Mouse (Mus musculus) stomach, embryonic 15.5 days (tissue): ENCODE measurements around the gene Cars2. TPM values are rescaled to one million over a fixed set of nuclear protein-coding genes. Genes with fewer than 3 reads are reported as not detected.
A peak's percentile ranks its signal among the peaks of the same experiment; 100 is the strongest.

Experiments
- ATAC-seq: fragments of 200-750 bp; cut with Nextera tagmentation; 2 replicates; pipeline ENCODE4 v1.8.0; 2017; ENCODE audit warnings: low read depth, moderate number of reproducible peaks, moderate TSS enrichment; ENCODE audit not compliant: insufficient read depth, low FRiP score
- H3K27ac ChIP-seq: fragments of 300-500 bp; sonication (generic); 2 replicates; pipeline ENCODE4 v1.5.1; 2015; ENCODE audit warnings: mild to moderate bottlenecking, inconsistent platforms
- H3K27me3 ChIP-seq: fragments of 300-500 bp; sonication (generic); replicated peaks from 2 replicates; pipeline ENCODE4 v1.6.1; 2015; ENCODE audit warnings: inconsistent platforms
- H3K36me3 ChIP-seq: fragments of 300-500 bp; sonication (generic); 2 replicates; pipeline ENCODE4 v1.6.1; 2015; ENCODE audit warnings: inconsistent platforms
- H3K4me1 ChIP-seq: fragments of 300-500 bp; sonication (generic); 2 replicates; pipeline ENCODE4 v1.6.1; 2015; ENCODE audit warnings: inconsistent platforms
- H3K4me2 ChIP-seq: fragments of 300-500 bp; sonication (generic); 2 replicates; pipeline ENCODE4 v1.6.1; 2015; ENCODE audit warnings: mild to moderate bottlenecking, inconsistent platforms
- H3K4me3 ChIP-seq: fragments of 300-500 bp; sonication (generic); replicated peaks from 2 replicates; pipeline ENCODE4 v1.5.1; 2015; ENCODE audit warnings: inconsistent platforms
- H3K9ac ChIP-seq: fragments of 300-500 bp; sonication (generic); 2 replicates; pipeline ENCODE4 v1.6.1; 2015; ENCODE audit warnings: inconsistent platforms
- H3K9me3 ChIP-seq: fragments of 300-500 bp; sonication (generic); 2 replicates; pipeline ENCODE4 v1.6.1; 2016; ENCODE audit warnings: inconsistent platforms
- WGBS: fragments of 180-500 bp; shearing (Covaris S2); methylation state at CpG from one replicate; pipeline ENCODE4 v1.1.7; 2015; 5-methylcytosine and 5-hydroxymethylcytosine counted together
- polyA plus RNA-seq: library from polyadenylated mRNA; unstranded; fragments of >200 nt; fragmentation: Nextera tagmentation; extraction: Ambion mirVana; gene quantifications from 2 replicates; pipeline ENCODE4 v1.2.1, GENCODE M21; 2015

Gene Cars2
- 27.4 and 29.2 TPM in 2 replicates for polyA plus RNA-seq

DNA sequence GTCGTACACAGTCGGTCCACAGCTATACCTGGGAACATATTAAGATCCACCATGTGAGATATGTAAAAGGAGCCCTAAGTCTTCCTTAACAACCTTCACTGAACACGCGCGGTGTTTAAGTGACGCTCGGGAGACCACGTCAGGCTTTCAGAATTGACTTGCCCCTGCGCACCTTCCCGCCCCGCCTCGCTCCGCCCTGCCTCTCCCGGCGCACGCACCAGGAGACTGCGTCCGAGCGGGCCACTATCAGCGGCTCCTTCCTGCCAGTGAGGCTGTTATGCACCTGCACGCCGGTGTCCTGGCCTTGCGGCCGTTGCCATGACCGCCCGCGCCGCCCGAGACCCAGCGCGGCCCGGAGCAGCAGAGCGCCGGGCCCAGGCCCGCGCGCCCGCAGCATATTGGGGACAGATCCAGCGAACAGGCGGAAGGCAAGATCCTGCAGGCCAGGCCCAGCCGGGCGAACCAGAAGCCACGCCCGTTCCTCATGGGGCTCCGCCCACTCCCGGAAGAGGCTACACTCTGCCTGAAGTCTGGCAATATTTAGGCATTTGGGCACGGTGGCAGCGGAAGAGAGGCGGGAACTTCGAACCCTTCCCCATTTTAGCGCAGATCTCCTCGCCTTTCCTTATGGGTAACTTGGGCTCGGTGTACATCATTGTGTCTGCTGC, at the start of gene Cars2:
TSS of gene Cars2 (minus strand) at position 503 of the 668 bp plus-strand sequence.
- peaks cover 15% of the 10 kb centered on the region for H3K4me1 ChIP-seq
- H3K4me2 ChIP-seq = peak within 1 kb of the TSS; percentile 88
- no peaks in the 10 kb centered on the region for H3K9me3 ChIP-seq
- H3K36me3 ChIP-seq = no peaks in the 10 kb centered on the region
- ATAC-seq = peak; percentile 82
- H3K27me3 ChIP-seq = no peaks in the 10 kb centered on the region
- under 1% methylated on average over 53 of the region's 53 CpGs for WGBS
- peak within 1 kb of the TSS; percentile 94 for H3K27ac ChIP-seq
- peak within 1 kb of the TSS; percentile 92 for H3K4me3 ChIP-seq
- H3K9ac ChIP-seq = peak within 1 kb of the TSS; percentile 97

DNA sequence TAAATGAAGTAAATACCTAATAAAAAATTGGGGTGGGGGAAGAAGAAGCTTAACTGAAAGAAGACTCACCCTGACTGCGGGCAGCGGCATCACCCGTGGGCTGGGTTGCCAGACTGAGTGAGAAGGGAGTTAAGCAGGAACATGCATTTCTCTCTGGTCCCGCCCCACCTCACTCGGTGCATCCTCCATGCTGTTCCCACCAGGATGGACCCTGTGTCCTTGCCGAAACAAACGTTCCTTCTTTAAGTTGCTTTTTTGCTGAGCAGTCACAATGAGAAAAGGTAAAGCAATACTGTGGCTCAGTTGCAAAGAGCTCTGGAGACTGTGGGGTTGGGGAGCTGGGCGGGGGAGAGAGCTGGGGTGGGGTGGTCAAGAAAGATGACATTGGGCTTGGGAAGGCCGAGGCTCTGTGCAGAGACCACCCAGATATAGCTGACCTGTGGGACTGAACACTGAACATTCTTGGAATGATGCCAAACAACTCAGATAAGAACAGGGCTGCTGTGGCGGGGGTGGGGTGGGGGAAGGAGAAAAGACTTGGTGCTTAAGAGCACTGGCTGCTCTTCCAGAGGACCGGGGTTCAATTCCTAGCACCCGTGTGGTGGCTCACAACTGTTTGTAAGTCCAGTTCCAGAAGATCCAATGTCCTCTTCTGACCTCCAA, 42.8 kb upstream of the Cars2 start:
- no peak overlapping the region for H3K9ac ChIP-seq
- whole genome bisulfite sequencing = 60% methylated on average over 12 of the region's 12 CpGs
- no peak for ATAC-seq

DNA sequence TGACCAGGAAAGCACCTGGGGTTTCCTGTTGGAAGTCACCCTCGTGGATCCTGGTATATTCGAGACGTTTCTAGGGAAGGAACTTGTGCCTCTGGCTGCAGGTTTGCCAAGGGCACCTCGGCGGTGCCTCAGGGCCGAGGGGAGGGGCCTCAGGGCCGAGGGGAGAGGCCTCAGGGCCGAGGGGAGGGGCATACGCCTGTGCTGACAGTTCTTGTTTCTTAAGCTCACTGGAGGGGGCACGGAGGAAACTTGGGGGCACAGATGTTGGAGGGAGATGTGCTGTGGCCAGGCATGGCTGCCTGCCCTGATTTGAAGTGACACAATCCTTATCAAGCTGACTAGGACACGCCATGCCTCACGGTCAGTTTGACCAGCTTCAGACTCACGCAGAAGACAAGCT, 41.7 kb upstream of the Cars2 start:
- H3K27ac ChIP-seq = no peak overlapping the region
- ATAC-seq = no peak
- 40% methylated on average over 13 of the region's 13 CpGs for WGBS

More for the DNA sequence above, 42.8 kb upstream of the Cars2 start:
- H3K4me2 ChIP-seq = no peak overlapping the region
- H3K36me3 ChIP-seq = no peaks in the 10 kb centered on the region
- no peaks in the 10 kb centered on the region for H3K27me3 ChIP-seq
- no peak overlapping the region for H3K27ac ChIP-seq
- peaks cover 3% of the 10 kb centered on the region; the same call in 1 of the 2 replicates for H3K4me1 ChIP-seq
- H3K9me3 ChIP-seq = no peaks in the 10 kb centered on the region
- no peak overlapping the region for H3K4me3 ChIP-seq

GRCm38 (mm10) chr8:11591837-11592236, 41.3 kb upstream of the Cars2 start:
- 82% methylated on average over 4 of the region's 4 CpGs for WGBS
- H3K4me3 ChIP-seq = no peak overlapping the region

More for the DNA sequence above, 41.7 kb upstream of the Cars2 start:
- Histone ChIP-seq H3K4me2 (no peak overlapping the region), H3K4me3 (no peak overlapping the region), H3K4me1 (peaks cover 3% of the 10 kb centered on the region; the same call in 1 of the 2 replicates), H3K9me3 (no peaks in the 10 kb centered on the region), H3K27me3 (no peaks in the 10 kb centered on the region), H3K36me3 (no peaks in the 10 kb centered on the region), H3K9ac (no peak overlapping the region)

GRCm38 (mm10) chr8:11586374-11586745, 35.8 kb upstream of the Cars2 start:
- WGBS = 28% methylated on average over 2 of the region's 2 CpGs
- H3K9me3 ChIP-seq = no peaks in the 10 kb centered on the region
- no peak for ATAC-seq

More at GRCm38 (mm10) chr8:11591837-11592236, 41.3 kb upstream of the Cars2 start:
- Histone ChIP-seq H3K4me1 (peaks cover 3% of the 10 kb centered on the region; the same call in 1 of the 2 replicates), H3K9me3 (no peaks in the 10 kb centered on the region), H3K27me3 (no peaks in the 10 kb centered on the region), H3K9ac (no peak overlapping the region), H3K36me3 (no peaks in the 10 kb centered on the region), H3K27ac (no peak overlapping the region), H3K4me2 (no peak overlapping the region)
- ATAC-seq = no peak

GRCm38 (mm10) chr8:11585513-11586373, 35.2 kb upstream of the Cars2 start:
- Histone ChIP-seq H3K9ac (no peak overlapping the region), H3K4me3 (no peak overlapping the region), H3K4me1 (0 out of 2 replicates have a peak, but pooled peaks cover 5% of the 10 kb centered on the region), H3K27ac (peak overlapping the region; percentile 60), H3K36me3 (no peaks in the 10 kb centered on the region), H3K9me3 (no peaks in the 10 kb centered on the region), H3K27me3 (no peaks in the 10 kb centered on the region), H3K4me2 (peak overlapping the region; percentile 26; the same call in 1 of the 2 replicates)
- ATAC-seq = peak; percentile 60
- WGBS = 61% methylated on average over 21 of the region's 21 CpGs

More at GRCm38 (mm10) chr8:11586374-11586745, 35.8 kb upstream of the Cars2 start:
- Histone ChIP-seq H3K9ac (no peak overlapping the region), H3K4me1 (0 out of 2 replicates have a peak, but pooled peaks cover 5% of the 10 kb centered on the region), H3K4me3 (no peak overlapping the region), H3K36me3 (no peaks in the 10 kb centered on the region), H3K27me3 (no peaks in the 10 kb centered on the region), H3K4me2 (no peak overlapping the region), H3K27ac (no peak overlapping the region)

DNA sequence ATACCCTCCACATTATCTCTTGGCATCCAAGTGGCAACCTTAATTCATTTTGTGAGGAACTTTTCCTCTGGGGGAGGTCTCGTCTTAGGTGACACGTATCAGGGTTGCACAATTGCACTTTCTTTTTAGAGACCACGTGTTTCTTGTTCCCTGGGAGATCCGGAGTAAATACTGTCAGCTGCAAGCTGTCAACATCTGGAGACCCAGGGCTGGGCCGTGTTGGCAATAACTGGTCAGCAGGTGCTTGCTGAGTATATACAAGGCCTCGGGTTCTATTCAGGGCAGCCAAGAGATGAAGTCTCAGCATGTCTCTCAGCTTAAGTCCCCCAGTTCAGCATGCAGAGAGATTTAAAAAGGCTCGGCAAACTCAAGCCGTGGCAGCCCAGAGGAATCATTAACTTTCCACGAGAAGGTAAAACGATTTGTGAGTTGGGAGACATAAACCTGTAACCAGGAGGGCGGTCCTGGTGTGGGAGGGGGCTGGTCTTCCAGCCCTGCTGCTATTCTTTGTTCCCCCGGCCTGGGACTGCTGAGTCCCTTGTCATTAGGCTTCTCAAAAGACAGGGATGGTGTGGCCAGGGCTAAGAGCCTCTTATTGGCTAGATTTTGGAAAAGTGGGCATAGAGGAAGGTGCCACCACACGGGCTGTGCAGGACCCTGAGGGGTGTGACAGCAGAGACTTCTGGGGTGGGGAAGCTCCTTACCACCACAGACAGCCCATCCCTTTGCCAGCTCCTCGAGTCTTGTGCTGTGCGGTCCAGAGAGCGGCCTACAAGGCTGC, 25.2 kb upstream of the Cars2 start:
- Histone ChIP-seq H3K4me2 (no peak overlapping the region), H3K4me3 (no peak overlapping the region), H3K9me3 (no peaks in the 10 kb centered on the region), H3K9ac (no peak overlapping the region), H3K36me3 (no peaks in the 10 kb centered on the region), H3K27me3 (no peaks in the 10 kb centered on the region), H3K4me1 (peaks cover 15% of the 10 kb centered on the region), H3K27ac (no peak overlapping the region)
- ATAC-seq = no peak
- 47% methylated on average over 16 of the region's 16 CpGs for WGBS

DNA sequence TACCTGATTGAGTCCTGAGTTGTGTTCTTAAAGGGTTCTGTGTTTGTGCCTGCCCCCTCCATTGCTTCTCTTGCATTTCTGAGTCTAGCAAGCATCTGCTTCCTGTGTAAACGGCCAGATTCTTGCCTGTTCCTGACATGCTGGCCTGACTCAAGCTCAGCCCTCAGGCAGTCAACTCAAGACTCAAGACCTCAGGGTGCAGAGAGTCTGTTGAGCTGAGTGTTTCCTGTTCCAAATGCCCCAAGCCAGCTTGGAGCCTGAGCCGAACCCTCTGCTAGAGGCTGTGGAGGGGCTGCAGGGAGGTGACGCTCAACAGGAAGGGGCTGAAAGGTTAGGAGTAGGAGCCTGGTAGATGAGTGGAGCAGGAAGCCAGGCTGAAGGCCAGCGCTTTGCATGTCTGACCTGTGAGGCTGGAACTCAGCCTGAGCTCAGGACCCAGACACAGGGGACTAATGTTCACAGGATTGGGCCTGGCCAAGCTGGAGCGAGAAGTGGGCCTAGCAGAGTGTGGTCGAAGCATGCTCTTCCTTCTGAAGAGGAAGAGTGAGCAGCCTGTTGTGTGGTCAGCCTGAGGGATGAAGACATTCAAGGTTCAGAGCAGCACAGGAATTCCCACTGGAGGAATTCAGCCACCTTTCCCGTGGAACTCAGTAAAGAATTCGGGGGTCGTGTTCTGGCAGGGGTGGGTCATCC, 24.5 kb upstream of the Cars2 start:
- WGBS = 53% methylated on average over 9 of the region's 9 CpGs
- no peak overlapping the region for H3K9ac ChIP-seq
- H3K4me2 ChIP-seq = no peak overlapping the region
- H3K27ac ChIP-seq = peak overlapping the region; percentile 48; the same call in 1 of the 2 replicates
- H3K9me3 ChIP-seq = no peaks in the 10 kb centered on the region
- no peak overlapping the region for H3K4me3 ChIP-seq
- no peak for ATAC-seq
- H3K36me3 ChIP-seq = no peaks in the 10 kb centered on the region
- H3K4me1 ChIP-seq = peaks cover 15% of the 10 kb centered on the region
- no peaks in the 10 kb centered on the region for H3K27me3 ChIP-seq

GRCm38 (mm10) chr8:11572428-11572827, 21.8 kb upstream of the Cars2 start:
- peaks cover 15% of the 10 kb centered on the region for H3K4me1 ChIP-seq
- H3K4me3 ChIP-seq = no peak overlapping the region
- H3K27ac ChIP-seq = no peak overlapping the region
- no peaks in the 10 kb centered on the region for H3K27me3 ChIP-seq
- H3K9ac ChIP-seq = no peak overlapping the region
- no peak for ATAC-seq
- 79% methylated on average over 6 of the region's 6 CpGs for WGBS
- no peak overlapping the region for H3K4me2 ChIP-seq
- no peaks in the 10 kb centered on the region for H3K9me3 ChIP-seq
- H3K36me3 ChIP-seq = no peaks in the 10 kb centered on the region

- WGBS = 88% methylated on average over 10 of the region's 10 CpGs
- Histone ChIP-seq H3K36me3 (0 out of 2 replicates have a peak, but pooled peaks cover 2% of the 10 kb centered on the region), H3K9me3 (no peaks in the 10 kb centered on the region), H3K27ac (no peak overlapping the region), H3K4me3 (no peak overlapping the region), H3K27me3 (no peaks in the 10 kb centered on the region), H3K4me2 (no peak overlapping the region), H3K9ac (no peak overlapping the region), H3K4me1 (peaks cover 15% of the 10 kb centered on the region)
- no peak for ATAC-seq
Observed at GRCm38 (mm10) chr8:11571950-11572349, 21.4 kb upstream of the Cars2 start.
